Mouse (Mus musculus) 3T3-L1 (cell line): ENCODE measurements around the gene Olfr447.
A peak's percentile ranks its signal among the peaks of the same experiment; 100 is the strongest.

Experiments used
- DNase-seq: peaks from one replicate; pipeline ENCODE4 v3.0.0-alpha.2; 2015; ENCODE audit warnings: low read depth, low spot score

The Olfr447 gene

DNA sequence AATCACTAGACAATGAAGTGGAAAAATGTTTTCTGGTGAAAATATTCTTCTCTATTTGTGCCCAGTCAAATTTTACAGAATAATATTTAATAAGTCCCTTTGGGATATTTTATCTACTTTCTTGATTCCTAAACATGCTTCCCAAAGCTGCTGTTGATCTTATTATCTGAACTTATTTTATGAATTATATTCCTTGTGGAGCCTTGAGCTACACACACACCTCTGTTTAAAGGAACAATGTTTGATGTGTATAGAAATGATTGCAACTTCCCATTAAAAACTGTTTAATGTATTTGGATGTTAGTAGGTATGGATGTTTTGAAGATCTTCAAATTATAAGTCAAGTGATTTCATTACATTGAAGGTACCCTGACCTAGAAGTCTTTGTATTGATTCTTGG, at the start of gene Olfr447:
Olfr447 (plus strand) TSS at position 301 of the 400 bp plus-strand sequence.
- DNase-seq, result no peak

- peak; percentile 95 for DNase-seq
Observed at GRCm38 (mm10) chr6:42860222-42860819, 48.4 kb upstream of the Olfr447 start.

DNA sequence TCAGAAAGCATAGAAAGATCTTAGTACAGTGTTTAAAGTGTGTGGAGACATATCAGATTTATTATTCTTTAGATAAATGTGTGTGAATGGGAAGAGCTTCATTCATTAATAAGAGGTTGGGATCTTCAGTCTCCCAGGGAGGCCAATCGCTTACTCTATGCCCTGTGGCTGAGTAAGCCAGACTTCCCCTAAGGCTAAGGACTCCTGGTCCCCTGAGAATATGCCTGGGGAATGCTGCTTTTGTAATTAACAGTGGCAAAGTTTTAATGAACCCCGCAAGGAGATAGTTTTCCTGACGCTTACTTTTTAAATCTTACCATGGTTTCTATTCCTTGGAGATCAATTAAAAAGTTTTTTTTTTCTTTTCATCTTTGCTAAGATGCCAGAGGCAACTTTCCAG, 39.0 kb upstream of the Olfr447 start:
- DNase-seq, result no peak

DNA sequence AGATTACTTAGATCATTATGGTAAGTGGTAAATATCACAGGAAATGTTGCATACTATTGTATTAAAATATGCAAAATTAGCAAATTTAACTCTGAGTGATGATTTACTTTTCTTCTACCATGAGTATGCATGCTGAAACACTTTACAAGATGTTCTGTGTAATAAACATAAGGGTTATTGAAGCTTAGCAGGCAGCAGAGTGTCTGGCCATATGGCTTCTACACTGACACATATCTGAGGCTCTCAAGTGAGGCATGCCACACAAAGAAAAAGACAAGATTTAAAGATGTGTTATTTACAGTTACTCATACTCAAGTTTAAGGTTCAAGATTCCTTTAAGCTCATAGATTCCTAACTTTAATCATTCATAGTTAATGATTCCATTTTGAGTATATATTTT, 32.4 kb upstream of the Olfr447 start:
- no peak for DNase-seq

GRCm38 (mm10) chr6:42890141-42890540, 18.5 kb upstream of the Olfr447 start, which contains the start of gene Olfr448:
Olfr448 (plus strand) TSS chr6:42890441.
- DNase-seq, result no peak

DNA sequence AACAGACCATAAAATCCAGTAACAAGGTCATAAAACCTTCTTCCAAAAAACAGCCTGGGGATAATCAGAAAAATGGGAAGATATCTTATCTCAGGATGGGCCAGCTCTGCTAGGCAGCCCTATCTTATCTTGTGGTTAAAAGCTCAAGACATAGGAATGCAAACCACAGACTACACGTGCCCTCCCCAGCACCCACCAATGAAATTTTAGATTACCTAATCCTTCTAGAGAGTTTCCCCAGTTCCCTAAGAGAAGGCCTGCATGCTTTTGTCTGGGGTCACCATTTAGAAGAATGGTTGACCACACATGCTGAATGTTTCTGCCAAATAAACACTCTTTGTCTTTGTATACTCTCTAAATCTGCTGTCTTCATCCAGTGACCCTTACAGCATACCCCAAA, 8.3 kb upstream of the Olfr447 start:
- DNase-seq, result peak; percentile 60

DNA sequence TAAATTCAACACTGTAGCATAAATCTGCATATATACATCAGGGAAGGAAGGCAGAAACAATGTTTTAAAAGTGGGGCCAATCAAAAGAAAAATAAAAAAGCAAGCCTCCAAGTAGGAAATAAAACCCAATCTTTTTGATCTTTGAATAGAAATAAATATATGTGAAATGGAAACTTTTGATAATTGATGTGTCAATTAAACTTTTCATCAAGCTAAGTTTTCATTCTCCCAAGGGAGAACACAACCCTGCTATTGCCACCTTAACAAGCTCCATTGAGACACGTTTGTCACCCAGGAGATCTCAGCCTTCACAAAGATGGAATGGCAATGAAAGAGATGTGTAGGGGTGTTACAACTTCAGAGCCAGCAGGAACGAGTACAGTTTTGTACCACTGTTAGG, 12.4 kb downstream of the Olfr447 start, which contains the start of gene Olfr446:
Olfr446 (plus strand) TSS at position 301 of the 400 bp plus-strand sequence.
- DNase-seq, result no peak

GRCm38 (mm10) chr6:42948767-42949166, 40.1 kb downstream of the Olfr447 start, which contains the start of gene Olfr444:
Olfr444 (plus strand) TSS chr6:42949067.
- DNase-seq, result no peak
